Mouse (Mus musculus) liver, adult 2 months (tissue): ENCODE measurements around the gene Pros1.

Experiments
- CTCF ChIP-seq: fragments of 200-500 bp; IDR thresholded peaks from 2 replicates; pipeline ENCODE4 v1.5.1; 2011; ENCODE audit warnings: low read depth, low read length, control low read depth
- POLR2A ChIP-seq: fragments of 200-500 bp; IDR thresholded peaks from 2 replicates; pipeline ENCODE4 v1.6.1; 2011; ENCODE audit warnings: low read length, control low read depth; ENCODE audit not compliant: insufficient read depth; ENCODE audit errors: extremely low read depth

GRCm38 (mm10) chr16:62872688-62873117, 18.6 kb downstream of the Pros1 start:
- TF ChIP-seq POLR2A = no peak
- TF ChIP-seq CTCF = no peak
